Mouse (Mus musculus): Measurements from ENCODE around the gene Tbxas1.

DNA sequence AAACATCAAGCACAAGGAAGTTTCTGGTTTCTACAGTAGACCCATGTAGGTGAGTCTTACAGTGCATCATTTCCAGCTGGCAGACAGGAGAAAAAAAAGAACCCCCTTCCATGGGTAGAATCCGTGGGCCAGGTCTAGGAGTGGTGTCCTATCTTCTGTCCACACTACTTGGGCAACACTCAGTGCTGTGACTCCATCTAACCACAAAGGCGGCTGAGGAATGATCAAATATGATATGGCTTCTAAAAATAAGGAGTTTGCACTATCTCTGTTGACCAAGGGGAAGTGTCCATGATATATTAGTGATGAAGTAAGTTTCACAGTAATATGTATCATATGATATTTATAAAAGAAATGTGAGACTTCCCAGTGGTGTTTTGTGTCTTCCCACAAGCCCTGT lies 16.8 kb downstream of the Tbxas1 start:
- no peak for TF ChIP-seq CTCF (IDR thresholded peaks at IDR 0.05; ENCODE audit: low read depth)
- TF ChIP-seq EP300 (optimal IDR thresholded peaks at IDR 0.05), result no peak
